Mouse (Mus musculus) left cerebral cortex, postnatal 4 days (tissue): ENCODE measurements at regions not wholly inside any gene's neighbourhood (a gene's known extent, or its start where the extent isn't known, plus 50 kb on each side); places are given as distances from the start of the nearest gene placed in this dataset.

Source experiments
- DNase-seq: peaks from one replicate; pipeline ENCODE4 v3.0.0-alpha.2; 2022
- intact Hi-C: fragments of 180-260 bp; cut with DNase I; formaldehyde crosslinking; loops from one replicate; pipeline ENCODE4 v1.15.1; 2025

- no peak for DNase-seq
- intact Hi-C loops: loop anchor here (2.0 to 10.0 kb wide), 5 partner anchors 557 to 915 kb away; partner anchors contain the start of genes Idh1, Pikfyve and Pth2r
Observed at GRCm38 (mm10) chr1:66099562-66100444, 75.3 kb upstream of the Map2 start.

GRCm38 (mm10) chr1:66101419-66101818 is 73.7 kb upstream of the Map2 start:
- DNase-seq: no peak
- intact Hi-C loops: loop anchor here (5.0 to 10.0 kb wide), 3 partner anchors 556 to 917 kb away; partner anchors contain the start of genes Idh1 and Pikfyve

- DNase-seq: no peak
- intact Hi-C loops: loop anchor here (5.0 to 10.0 kb wide), 3 partner anchors 553 to 920 kb away; partner anchors contain the start of genes Idh1 and Pikfyve
Observed at GRCm38 (mm10) chr1:66104493-66104892, 70.6 kb upstream of the Map2 start.

GRCm38 (mm10) chr1:66105206-66105605 is 69.9 kb upstream of the Map2 start:
- DNase-seq: no peak
- intact Hi-C loops: loop anchor here (10.0 kb wide), 2 partner anchors 730 to 920 kb away; partner anchors contain the start of genes Idh1 and Pikfyve

GRCm38 (mm10) chr1:66108051-66108450 is 67.0 kb upstream of the Map2 start:
- no peak for DNase-seq

GRCm38 (mm10) chr1:66113916-66114315 is 61.2 kb upstream of the Map2 start:
- no peak for DNase-seq
- intact Hi-C loops: loop anchor here (10.0 kb wide), 2 partner anchors 211 to 301 kb away; no protein-coding TSS in a partner anchor

More at GRCm38 (mm10) chr1:66108051-66108450, 67.0 kb upstream of the Map2 start:
- intact Hi-C loops: loop anchor here (10.0 kb wide), 2 partner anchors 727 to 923 kb away; partner anchors contain the start of genes Idh1 and Pikfyve

- intact Hi-C loops: loop anchor here (10.0 kb wide), 2 partner anchors 209 to 299 kb away; no protein-coding TSS in a partner anchor
- DNase-seq: no peak
Observed at GRCm38 (mm10) chr1:66115330-66115729, 59.7 kb upstream of the Map2 start.
